In the genomic region with DNA sequence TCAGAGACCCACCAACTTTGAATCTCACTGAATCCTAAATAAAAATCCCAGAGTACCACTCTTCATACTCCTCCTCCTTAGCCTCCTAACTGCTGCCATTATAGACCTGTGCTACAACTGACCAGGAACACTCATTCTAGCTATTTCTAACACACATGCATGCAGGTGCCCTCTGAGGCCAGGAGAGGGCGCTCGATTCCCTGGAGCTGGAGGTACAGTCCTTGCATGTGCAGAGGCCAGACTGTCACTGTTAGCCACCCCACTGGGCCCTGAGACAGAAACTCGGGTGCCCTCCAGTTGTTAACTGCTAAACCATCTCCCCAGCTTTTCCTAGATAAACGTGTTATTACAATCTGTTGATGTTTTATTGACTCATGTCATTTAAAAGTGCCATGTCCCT, we compare ENCODE assay signal across 8 mouse cellular contexts. TPM values are rescaled to one million over a fixed set of nuclear protein-coding genes. Genes with fewer than 3 reads are reported as not detected.
DNase-seq lines count a peak whose midpoint lies in the region; ATAC-seq and TF ChIP-seq lines count a peak whose summit lies in the region.

No protein-coding gene starts in this region.

- H3K9me3 ChIP-seq in intestine, postnatal 0 days (ENCODE audit: control insufficient read depth), result no peaks in the 10 kb centered on the region
- no peaks in the 10 kb centered on the region for H3K9me3 ChIP-seq in intestine, embryonic 15.5 days

- ATAC-seq in intestine, postnatal 0 days, result no peak
- no peak for ATAC-seq in intestine, embryonic 15.5 days

- peak; percentile 80 for TF ChIP-seq CTCF in intestine, postnatal 0 days (IDR thresholded peaks at IDR 0.05; ENCODE audit: low read depth)

- no peak overlapping the region for H3K4me3 ChIP-seq in intestine, postnatal 0 days (ENCODE audit: low read depth, low read length)
- H3K4me3 ChIP-seq in intestine, embryonic 15.5 days (replicated peaks), result no peak overlapping the region

- H3K4me2 ChIP-seq in intestine, postnatal 0 days (replicated peaks; ENCODE audit: low read depth), result no peak overlapping the region
- H3K4me2 ChIP-seq in intestine, embryonic 15.5 days (replicated peaks), result no peak overlapping the region

- H3K36me3 ChIP-seq in intestine, postnatal 0 days (ENCODE audit: control insufficient read depth, insufficient read depth), result peaks cover 14% of the 10 kb centered on the region
- peaks cover 7% of the 10 kb centered on the region for H3K36me3 ChIP-seq in intestine, embryonic 15.5 days

- no peaks in the 10 kb centered on the region for H3K4me1 ChIP-seq in intestine, postnatal 0 days (replicated peaks; ENCODE audit: control insufficient read depth, insufficient read depth, low read length)
- H3K4me1 ChIP-seq in intestine, embryonic 15.5 days (replicated peaks), result peaks cover 7% of the 10 kb centered on the region

- peak; percentile 47 for DNase-seq in CD4-positive helper T cell, adult 2 months (ENCODE audit: low read depth, low spot score)
- peak; percentile 39 for DNase-seq in T-cell, adult 2 months (ENCODE audit: low spot score)
- peak; percentile 71 for DNase-seq in induced T-regulatory cell, adult 2 months (ENCODE audit: low read depth)
- peak; percentile 72 for DNase-seq in testis, postnatal 10 days (ENCODE audit: low spot score)
- DNase-seq in left cerebral cortex, adult 18-20 months (ENCODE audit: low spot score in 2 of 2), result no peak
- DNase-seq in layer of hippocampus, adult 8-10 months (ENCODE audit: low spot score in 2 of 2), result no peak

- no peak overlapping the region for H3K27ac ChIP-seq in intestine, postnatal 0 days (ENCODE audit: low read depth, low read length)
- H3K27ac ChIP-seq in intestine, embryonic 15.5 days, result no peak overlapping the region

- no peaks in the 10 kb centered on the region for H3K27me3 ChIP-seq in intestine, postnatal 0 days (replicated peaks; ENCODE audit: control insufficient read depth, insufficient read depth, low read length)
- H3K27me3 ChIP-seq in intestine, embryonic 15.5 days (replicated peaks), result no peaks in the 10 kb centered on the region

- H3K9ac ChIP-seq in intestine, postnatal 0 days (ENCODE audit: low read depth, low read length), result no peak overlapping the region
- H3K9ac ChIP-seq in intestine, embryonic 15.5 days, result no peak overlapping the region

- 40% methylated on average over 4 of the region's 4 CpGs for WGBS in intestine, postnatal 0 days
- WGBS in intestine, embryonic 15.5 days, result 46% methylated on average over 4 of the region's 4 CpGs

RNA-seq across cellular contexts. Expression of a gene that starts 3.4 kb away (rescaled TPM):
- 14.7 and 16.1 TPM in 2 replicates for polyA plus RNA-seq in intestine, postnatal 0 days (2015; fragmentation: Nextera tagmentation; extraction: Ambion mirVana)
- 33.1 and 34.6 TPM in 2 replicates for polyA plus RNA-seq in intestine, embryonic 15.5 days (2015; fragmentation: Nextera tagmentation; extraction: Ambion mirVana)
- 10 to 100 TPM; 14.1 to 15.7 TPM for total RNA-seq in left cerebral cortex, adult 18-20 months (2021)
- 10 to 100 TPM; 15.6 to 18.8 (median 16.9) TPM for total RNA-seq in layer of hippocampus, adult 8-10 months (2022)

RNA-seq across cellular contexts. Expression of a gene that starts 10.6 kb away (rescaled TPM):
- polyA plus RNA-seq in intestine, postnatal 0 days (2015; fragmentation: Nextera tagmentation; extraction: Ambion mirVana), result 2.9 and 3.6 TPM in 2 replicates
- polyA plus RNA-seq in intestine, embryonic 15.5 days (2015; fragmentation: Nextera tagmentation; extraction: Ambion mirVana), result 8.1 and 8.3 TPM in 2 replicates
- total RNA-seq in left cerebral cortex, adult 18-20 months (2021), result 10 to 100 TPM; 14.9 to 17.6 TPM
- total RNA-seq in layer of hippocampus, adult 8-10 months (2022), result 10 to 100 TPM; 16.1 to 19.6 (median 16.4) TPM

RNA-seq across cellular contexts. Expression of a gene that starts 56.2 kb away (rescaled TPM):
- 2.1 TPM in 2 replicates for polyA plus RNA-seq in intestine, postnatal 0 days (2015; fragmentation: Nextera tagmentation; extraction: Ambion mirVana)
- 4.2 and 6.0 TPM in 2 replicates for polyA plus RNA-seq in intestine, embryonic 15.5 days (2015; fragmentation: Nextera tagmentation; extraction: Ambion mirVana)
- total RNA-seq in left cerebral cortex, adult 18-20 months (2021), result 1 to 10 TPM; 5.3 to 7.7 TPM
- 10 to 100 TPM in 2 of 4 experiments, 1 to 10 TPM in 2; 6.3 to 25.6 (median 14.7) TPM for total RNA-seq in layer of hippocampus, adult 8-10 months (2022)

Comparison
In these comparisons a context has a peak if more than half of its experiments do, and no peak if none do; other contexts are left out.
1. DNase-seq: peak in CD4-positive helper T cell, adult 2 months (single experiment), T-cell, adult 2 months (single experiment), induced T-regulatory cell, adult 2 months (single experiment) and testis, postnatal 10 days (single experiment); none in left cerebral cortex, adult 18-20 months (0 of 2) and layer of hippocampus, adult 8-10 months (0 of 2).